Mouse (Mus musculus): ENCODE results near the gene Ssr1.

DNA sequence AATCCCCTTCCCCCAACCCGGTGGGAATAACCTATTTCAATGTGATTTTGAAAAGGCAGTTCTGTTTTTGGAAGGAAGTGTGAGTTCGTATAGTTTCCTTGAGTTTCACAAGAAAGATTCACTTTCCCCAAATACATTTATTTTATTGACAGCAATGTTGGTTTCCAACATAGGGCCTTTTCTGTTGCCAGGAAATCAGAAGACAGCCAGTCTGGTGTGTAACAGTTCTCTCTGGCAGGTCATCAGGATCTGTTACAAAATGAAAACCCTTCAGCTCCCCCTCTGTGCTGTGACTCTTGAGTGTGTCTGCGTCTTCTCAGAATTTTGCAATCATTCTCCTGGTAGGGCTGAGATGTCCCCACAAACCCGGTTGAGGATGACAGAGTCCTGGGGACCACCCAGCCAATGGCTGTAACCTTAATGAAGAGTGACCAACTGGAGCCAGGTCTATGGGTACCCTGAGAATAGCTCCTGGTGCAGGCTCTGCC lies 69.5 kb downstream of the Ssr1 start:
- TF ChIP-seq POLR2A (IDR thresholded peaks at IDR 0.05; ENCODE audit: insufficient read depth, low read length) (no peak), EP300 (IDR thresholded peaks at IDR 0.05; ENCODE audit: insufficient read depth, low read depth, low read length) (no peak)

Data from ES-Bruce4 (cell line).